Mouse (Mus musculus) bone marrow macrophage, adult 2 months (primary cell): ENCODE results near the gene Gstp3.

Experiments
- CTCF ChIP-seq: IDR thresholded peaks from 2 replicates; pipeline ENCODE4 v1.5.1; 2012; ENCODE audit warnings: low read depth, mild to moderate bottlenecking, low read length, moderate library complexity
- POLR2A ChIP-seq: IDR thresholded peaks from 2 replicates; pipeline ENCODE4 v1.6.1; 2012; ENCODE audit warnings: mild to moderate bottlenecking, low read depth, low read length, borderline replicate concordance

DNA sequence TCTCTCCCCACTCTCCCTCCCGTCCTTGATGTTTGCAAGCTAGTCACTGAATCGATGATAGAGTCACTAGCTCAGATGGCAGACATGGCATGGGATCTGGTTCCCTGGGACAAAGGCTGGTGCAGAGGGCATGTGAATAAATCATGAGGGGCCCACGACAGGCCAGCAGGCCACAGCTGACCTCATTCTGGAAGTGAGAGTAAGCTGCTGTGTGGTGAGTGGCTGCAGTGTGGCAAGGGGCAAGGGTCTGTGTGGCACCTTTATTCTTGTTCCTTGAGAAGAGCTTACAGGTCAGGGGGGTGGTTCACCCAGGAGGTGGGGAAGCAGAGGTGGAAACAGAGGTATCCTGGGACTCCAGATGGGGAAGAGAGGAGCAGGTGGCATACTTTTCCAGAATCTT lies 22.0 kb upstream of the Gstp3 start, which contains the start of gene Cabp2:
- no peak for TF ChIP-seq POLR2A
- no peak for TF ChIP-seq CTCF
